Mouse (Mus musculus): ENCODE data around the gene Hoxb13.

Gene Hoxb13

DNA sequence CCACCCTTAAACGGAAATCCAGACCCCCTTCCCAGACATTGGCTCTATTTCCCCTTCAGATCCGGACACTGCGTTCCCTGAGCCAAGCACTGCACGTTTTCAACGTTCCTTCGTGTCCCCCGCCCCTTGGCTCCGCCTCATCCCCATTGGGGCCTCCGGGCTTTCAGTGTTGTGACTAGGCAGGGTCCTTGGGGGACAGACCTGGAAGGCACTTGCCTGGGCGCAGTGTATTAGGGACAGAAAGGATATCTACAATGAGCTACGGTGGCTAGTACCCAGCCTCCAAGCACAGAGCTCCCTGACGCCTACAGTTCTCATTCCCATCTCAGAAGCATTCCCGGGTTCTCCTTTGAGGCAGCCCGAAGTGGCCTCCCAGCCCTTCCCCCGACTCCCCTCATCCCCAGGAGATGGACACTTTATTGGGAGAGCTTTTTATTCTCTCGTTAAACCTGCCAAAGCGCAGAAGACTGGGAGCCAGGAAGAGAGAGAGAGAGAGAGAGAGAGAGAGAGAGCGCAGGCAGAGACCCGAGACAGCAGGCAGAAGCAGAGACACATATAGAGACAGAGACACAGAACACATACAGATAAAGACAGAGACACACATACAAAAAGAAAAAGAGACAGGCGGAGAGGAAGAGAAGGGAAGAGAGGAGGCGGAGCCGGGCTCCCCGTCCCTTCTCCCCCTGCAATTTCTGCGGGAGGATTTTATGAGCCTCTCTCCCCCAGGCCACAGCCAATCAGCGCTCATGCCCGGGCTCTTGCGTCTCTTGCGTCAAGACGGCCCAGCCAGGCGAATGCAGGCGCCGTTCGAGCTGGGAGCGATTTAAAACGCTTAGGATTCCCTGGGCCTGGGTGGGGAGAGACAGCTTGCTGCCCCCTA is at the start of gene Hoxb13:
TSS of gene Hoxb13 (plus strand) at position 796 of the 880 bp plus-strand sequence.
- DNase-seq (ENCODE audit: low spot score), result no peak

DNA sequence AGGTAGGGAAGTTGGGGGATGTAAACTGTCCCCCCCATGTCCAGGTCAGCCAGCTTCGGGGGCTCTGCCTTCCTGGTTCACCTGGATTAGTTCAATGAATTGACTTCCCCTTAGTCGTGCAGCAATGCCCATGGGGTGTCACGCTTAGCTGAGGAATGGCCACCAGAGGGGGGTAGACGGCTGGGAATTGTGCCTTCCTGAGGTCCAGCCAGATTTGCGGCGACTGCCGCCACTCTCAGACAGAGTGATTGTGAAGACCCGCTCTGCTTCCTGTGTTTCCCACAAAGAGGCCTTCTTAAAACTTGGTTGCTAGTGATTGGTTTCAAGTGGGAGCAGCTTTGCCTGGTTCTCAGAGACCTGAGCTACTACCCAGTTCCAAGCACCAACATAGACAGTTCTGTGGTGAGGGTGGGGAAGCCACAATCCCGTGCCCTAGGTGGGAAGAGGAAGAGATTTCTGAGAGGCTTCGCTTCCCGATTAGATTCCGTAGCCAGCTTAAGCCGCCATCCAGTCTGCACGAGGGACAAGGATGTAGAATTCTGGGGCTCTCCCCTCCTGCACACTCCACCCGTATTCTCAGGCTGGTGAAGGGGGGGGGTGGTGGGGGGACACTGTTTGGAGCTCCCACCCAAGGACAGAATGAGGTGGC is 48.4 kb upstream of the Hoxb13 start:
- peak; percentile 25 for DNase-seq (ENCODE audit: low spot score)

GRCm38 (mm10) chr11:96147471-96147870 is 46.6 kb upstream of the Hoxb13 start:
- no peak for DNase-seq (ENCODE audit: low spot score)

- no peak for DNase-seq (ENCODE audit: low spot score)
Measured at GRCm38 (mm10) chr11:96164769-96165168, 29.3 kb upstream of the Hoxb13 start.

- no peak for DNase-seq (ENCODE audit: low spot score)
Measured at GRCm38 (mm10) chr11:96168125-96168524, 26.0 kb upstream of the Hoxb13 start.

- DNase-seq (ENCODE audit: low spot score), result no peak
Measured at GRCm38 (mm10) chr11:96169016-96169415, 25.1 kb upstream of the Hoxb13 start.

DNA sequence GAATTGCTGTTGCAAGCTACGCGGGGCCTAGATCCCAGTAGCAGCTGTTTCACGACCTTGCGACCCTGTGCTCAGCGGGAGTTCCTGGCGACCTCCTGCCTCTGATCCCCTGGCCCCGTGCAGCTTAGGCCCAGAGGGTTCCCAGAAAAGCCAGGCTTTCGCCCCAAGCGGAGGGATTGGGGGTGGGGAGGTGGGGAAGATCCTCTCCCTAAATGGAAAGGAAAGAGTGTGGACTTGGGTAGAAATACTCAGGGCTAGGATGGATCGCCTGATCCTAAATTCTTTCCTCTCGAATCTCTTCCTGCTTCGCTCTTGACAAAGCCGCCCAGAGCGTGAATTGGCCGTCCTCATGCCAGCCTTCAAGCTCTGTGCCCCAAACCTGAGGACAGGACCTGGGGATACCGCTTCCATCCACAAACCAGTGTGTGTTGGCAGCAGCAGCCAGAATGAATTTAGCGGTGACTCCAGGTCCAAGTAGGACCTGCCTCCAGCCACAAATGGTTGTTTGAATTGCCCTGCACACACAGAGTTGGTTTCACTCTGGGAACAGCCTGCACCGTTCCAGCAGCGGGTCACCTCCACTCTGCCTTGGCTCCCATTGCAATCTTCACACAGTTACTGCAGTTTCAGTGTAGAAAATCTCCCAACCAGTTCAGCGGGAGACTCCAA is 23.3 kb upstream of the Hoxb13 start:
- no peak for DNase-seq (ENCODE audit: low spot score)

DNA sequence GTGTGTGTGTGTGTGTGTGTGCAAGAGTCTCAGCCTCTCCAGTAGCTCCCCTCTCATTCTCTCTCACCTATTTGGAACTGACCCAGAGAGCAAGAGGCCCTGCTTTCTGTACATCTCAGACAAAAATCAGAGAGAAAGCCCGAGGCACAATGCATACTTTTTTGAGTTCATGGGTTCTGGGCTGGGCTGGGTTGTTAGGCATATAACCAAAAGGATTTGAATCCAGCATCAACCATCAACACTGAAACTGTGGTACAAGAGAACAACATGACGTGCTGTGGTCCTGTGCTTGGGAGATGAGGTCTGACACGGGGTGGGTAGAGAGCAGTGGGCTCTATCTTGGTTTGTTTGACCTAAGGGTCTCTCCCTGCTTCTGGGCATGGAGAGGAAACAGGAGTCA is 22.5 kb upstream of the Hoxb13 start:
- DNase-seq (ENCODE audit: low spot score), result no peak

- no peak for DNase-seq (ENCODE audit: low spot score)
Measured at GRCm38 (mm10) chr11:96172511-96173287, 21.4 kb upstream of the Hoxb13 start.

DNA sequence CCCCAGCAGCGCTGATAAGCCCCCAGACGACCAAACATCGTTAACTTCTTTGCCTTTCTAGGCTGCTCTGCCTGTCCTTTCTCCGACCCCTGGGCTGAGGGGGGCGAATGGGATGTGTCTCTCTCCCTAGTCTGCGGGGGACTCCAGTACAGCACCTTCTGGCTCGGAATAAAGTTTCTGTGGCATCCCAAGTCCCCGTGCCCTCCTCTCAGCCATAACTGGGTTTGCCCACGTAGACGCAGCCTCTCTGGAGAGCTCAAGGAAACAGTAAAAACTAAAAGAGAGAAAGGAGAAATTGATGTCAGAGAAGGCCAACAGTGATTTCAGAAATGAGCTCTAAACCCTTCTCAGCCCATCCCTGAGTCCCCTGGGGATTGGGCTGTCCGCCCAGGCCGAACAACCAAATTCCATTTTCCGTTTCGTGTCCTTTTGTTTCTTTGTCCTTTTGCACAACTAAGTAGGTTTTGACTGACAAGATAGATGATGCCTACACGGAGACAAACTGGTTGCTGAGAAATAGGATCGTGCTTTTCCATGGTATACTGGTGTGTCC is 20.8 kb upstream of the Hoxb13 start:
- DNase-seq (ENCODE audit: low spot score), result no peak

- no peak for DNase-seq (ENCODE audit: low spot score)
Measured at GRCm38 (mm10) chr11:96174881-96175280, 19.2 kb upstream of the Hoxb13 start.

DNA sequence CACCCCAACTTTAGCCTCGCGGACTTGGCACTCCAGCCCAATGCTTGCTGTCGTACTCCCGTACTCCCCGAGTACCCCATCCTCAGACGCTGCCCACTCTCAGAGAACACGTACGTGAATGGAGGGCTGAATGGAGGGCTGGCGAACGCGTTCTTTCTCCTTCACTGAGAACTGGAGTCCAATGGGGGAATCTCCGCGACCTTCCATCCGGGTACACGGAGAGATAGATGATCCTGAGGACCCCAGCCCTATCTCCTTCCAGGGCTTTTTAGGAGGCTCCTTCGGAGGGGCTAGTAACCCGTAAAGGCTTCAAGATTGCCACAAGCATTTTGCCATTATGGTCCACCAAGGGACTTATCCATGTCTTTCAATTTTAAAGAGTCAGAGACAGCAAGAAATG is 18.6 kb upstream of the Hoxb13 start:
- no peak for DNase-seq (ENCODE audit: low spot score)

DNA sequence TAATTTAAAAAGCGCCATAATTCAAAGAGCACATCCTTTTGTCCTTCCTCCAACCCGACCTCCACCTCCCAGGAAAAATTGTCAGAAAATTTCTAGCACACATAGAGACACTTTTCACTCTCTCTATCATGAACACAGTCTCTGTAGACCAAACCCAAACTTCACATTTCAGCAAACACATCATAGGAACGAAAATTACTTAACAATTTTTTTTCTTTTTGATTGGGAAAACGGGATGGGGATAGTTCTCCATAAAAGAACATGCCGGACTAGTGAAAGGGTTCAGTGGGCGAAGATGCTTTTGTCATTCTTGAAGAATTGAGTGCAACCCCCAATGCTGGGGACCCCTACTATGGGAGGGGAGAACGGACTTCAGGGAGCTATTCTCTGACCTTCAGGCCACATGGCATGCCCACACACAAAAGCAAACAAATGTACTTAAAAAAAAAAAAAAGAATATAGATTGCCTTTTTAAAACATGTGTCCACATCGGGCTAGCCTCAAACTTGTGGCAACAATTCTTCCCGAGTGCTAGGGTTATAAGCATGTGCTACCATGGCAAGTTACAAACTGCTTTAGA is 18.1 kb upstream of the Hoxb13 start:
- DNase-seq (ENCODE audit: low spot score), result no peak

GRCm38 (mm10) chr11:96176841-96177240 is 17.3 kb upstream of the Hoxb13 start:
- DNase-seq (ENCODE audit: low spot score), result no peak

DNA sequence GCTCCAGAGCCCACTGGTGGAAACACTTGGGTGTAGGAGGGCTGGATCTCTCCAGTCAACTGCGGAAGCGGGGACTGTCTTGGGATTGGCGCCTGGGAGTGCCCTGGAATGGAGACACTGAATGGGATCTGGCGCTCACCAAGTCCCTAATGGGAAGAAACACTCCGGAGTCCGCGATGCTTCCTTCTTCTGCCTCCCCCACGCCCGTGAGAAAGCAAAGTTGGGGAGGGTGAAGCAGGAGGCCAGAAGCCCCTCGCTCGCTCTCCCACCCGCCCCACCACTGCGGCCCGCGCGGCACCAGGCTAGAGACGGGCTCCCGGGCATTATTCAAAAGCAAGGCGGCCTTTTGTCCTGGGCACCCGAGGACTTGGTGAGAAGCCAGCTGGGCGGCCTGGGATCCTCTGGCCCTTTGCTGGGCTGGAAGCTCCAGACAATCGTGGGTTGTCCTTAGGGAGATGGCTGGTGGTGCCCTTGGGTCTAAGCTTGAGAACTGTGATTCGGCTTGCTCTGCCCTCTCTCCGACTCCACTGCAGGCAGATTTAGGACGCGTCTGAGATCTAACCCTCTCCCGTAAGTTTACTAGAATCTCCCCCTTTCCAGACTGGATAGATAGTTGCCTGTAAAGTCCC is 16.5 kb upstream of the Hoxb13 start:
- DNase-seq (ENCODE audit: low spot score), result no peak

DNA sequence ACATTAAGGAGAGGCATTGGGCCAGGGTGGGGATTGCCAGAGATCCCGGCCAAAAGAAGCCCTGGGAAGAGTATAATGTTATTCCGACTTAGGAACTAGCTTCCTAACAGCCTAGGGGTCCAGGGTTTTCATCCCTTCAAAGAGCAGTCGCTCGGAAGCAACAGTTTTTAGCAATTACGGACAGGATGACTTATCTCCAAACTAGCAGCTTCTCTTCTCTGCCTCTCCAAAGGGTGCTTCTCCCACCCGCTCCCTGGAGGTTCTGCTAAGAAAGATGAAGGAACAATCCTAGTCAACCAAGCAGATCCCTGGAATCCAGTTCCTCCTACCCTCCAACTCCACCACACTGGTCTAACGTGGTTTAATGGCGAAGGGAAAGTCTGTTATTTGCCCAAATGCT is 15.8 kb upstream of the Hoxb13 start:
- DNase-seq (ENCODE audit: low spot score), result no peak

DNA sequence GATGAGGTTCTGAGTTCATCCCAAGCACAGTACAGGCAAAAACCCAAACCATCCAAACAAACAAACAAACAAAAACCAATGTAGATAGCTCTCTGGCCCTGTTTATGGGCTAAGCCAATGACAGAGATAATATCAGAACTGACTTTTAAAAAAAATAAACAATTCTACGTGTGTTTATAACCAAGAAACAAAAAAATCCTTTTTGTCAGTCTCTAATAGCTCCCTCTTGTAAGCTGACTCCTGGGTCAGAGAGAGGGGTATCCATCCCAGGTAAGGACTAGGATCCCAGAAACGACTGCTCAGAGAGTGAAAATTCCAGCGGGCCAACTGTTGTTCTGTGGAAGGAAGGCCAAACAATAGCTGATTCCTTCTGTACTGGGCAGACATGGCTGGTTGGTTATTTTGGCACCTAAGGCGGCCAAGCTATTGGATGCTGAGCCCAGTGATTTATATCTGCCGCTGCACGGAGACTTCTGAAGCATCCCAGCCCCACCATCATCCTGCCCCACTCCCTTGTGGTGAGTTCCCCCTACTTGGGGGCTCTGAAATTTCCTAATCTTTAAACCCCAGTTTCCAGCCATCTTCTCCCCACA is 15.1 kb upstream of the Hoxb13 start:
- DNase-seq (ENCODE audit: low spot score), result no peak

DNA sequence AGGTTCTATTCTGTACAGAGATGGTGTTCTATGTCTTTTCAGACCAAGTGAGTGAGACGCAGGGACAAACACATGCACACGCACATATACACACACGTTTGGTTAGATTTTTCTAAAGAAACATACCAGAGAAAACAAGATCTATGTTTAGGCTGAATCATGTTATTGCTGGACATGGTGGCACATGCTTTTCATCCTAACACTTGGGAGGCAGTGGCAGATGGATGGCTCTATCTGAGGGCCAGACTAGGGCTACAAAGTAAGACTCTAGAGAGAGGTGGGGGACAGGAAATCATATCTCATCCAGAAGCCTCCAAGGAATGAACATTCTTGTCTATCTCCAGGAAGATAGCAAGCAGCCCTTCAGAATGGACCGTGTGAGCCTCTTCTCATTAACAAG is 13.1 kb upstream of the Hoxb13 start:
- DNase-seq (ENCODE audit: low spot score), result no peak

- no peak for DNase-seq (ENCODE audit: low spot score)
Measured at GRCm38 (mm10) chr11:96184233-96184632, 9.9 kb upstream of the Hoxb13 start.

- no peak for DNase-seq (ENCODE audit: low spot score)
Measured at GRCm38 (mm10) chr11:96187321-96187720, 6.8 kb upstream of the Hoxb13 start.

Measured in urinary bladder, postnatal 10 days (tissue).